Mouse (Mus musculus) testis, adult 10 weeks (tissue): ENCODE measurements around the gene Psma3. TPM values are rescaled to one million over a fixed set of nuclear protein-coding genes. Genes with fewer than 3 reads are reported as not detected.

Source experiments
- polyA plus RNA-seq: library from polyadenylated mRNA; stranded (reverse); fragments of 350-450 nt; fragmentation: Illumina TruSeq; extraction: RNeasy Lipid Tissue Mini Kit (QIAGEN cat#74804); gene quantifications from one replicate; pipeline ENCODE4 v1.2.3, GENCODE M21; 2014; ENCODE audit warnings: low read depth, low replicate concordance

Psma3 gene
- polyA plus RNA-seq, result 483 TPM

GRCm38 (mm10) chr12:70974441-70975266, at the start of gene Psma3:
Gene Psma3 (plus strand): TSS chr12:70974621.

GRCm38 (mm10) chr12:70937571-70938384, 36.6 kb upstream of the Psma3 start, which contains the start of gene Actr10:
Gene Actr10 (plus strand): TSS chr12:70937857.

GRCm38 (mm10) chr12:71015363-71016210, 41.2 kb downstream of the Psma3 start, which contains the start of gene Arid4a:
Gene Arid4a (plus strand): TSS chr12:71015990.

Other genes starting within 250 kb of the Psma3 start
- 5.9 TPM for gene Frmd6, start 149.1 kb upstream of the Psma3 start, polyA plus RNA-seq
- gene Actr10, start 36.8 kb upstream of the Psma3 start, polyA plus RNA-seq, result 1,280 TPM
- gene Arid4a, start 41.4 kb downstream of the Psma3 start, polyA plus RNA-seq, result 21.7 TPM
- 74.8 TPM for gene Tomm20l, start 136.8 kb downstream of the Psma3 start, polyA plus RNA-seq
- gene Timm9, start 162.1 kb downstream of the Psma3 start, polyA plus RNA-seq, result 34.3 TPM
- 78.3 TPM for gene 2700049A03Rik, start 162.2 kb downstream of the Psma3 start, polyA plus RNA-seq